Mouse (Mus musculus) limb, embryonic 15.5 days (tissue): ENCODE results near the gene Akip1. TPM values are rescaled to one million over a fixed set of nuclear protein-coding genes. Genes with fewer than 3 reads are reported as not detected.
A peak's percentile ranks its signal among the peaks of the same experiment; 100 is the strongest.

Source experiments
- ATAC-seq: fragments of 200-750 bp; cut with Nextera tagmentation; 2 replicates; pipeline ENCODE4 v1.8.0; 2017; ENCODE audit warnings: low read depth, moderate TSS enrichment; ENCODE audit not compliant: insufficient number of reproducible peaks, low FRiP score, low TSS enrichment
- H3K27ac ChIP-seq: fragments of 300-500 bp; sonication (generic); 2 replicates; pipeline ENCODE4 v1.5.1; 2015; ENCODE audit warnings: moderate library complexity, mild to moderate bottlenecking, inconsistent platforms
- H3K27me3 ChIP-seq: fragments of 300-500 bp; sonication (generic); 2 replicates; pipeline ENCODE4 v1.6.1; 2015; ENCODE audit warnings: inconsistent platforms
- H3K36me3 ChIP-seq: fragments of 300-500 bp; sonication (generic); 2 replicates; pipeline ENCODE4 v1.6.1; 2015; ENCODE audit warnings: inconsistent platforms
- H3K4me1 ChIP-seq: fragments of 300-500 bp; sonication (generic); 2 replicates; pipeline ENCODE4 v1.6.1; 2015; ENCODE audit warnings: inconsistent platforms
- H3K4me2 ChIP-seq: fragments of 300-500 bp; sonication (generic); 2 replicates; pipeline ENCODE4 v1.6.1; 2015; ENCODE audit warnings: mild to moderate bottlenecking, inconsistent platforms
- H3K4me3 ChIP-seq: fragments of 300-500 bp; sonication (generic); 2 replicates; pipeline ENCODE4 v1.5.1; 2015; ENCODE audit warnings: mild to moderate bottlenecking, inconsistent platforms
- H3K9ac ChIP-seq: fragments of 300-500 bp; sonication (generic); 2 replicates; pipeline ENCODE4 v1.6.1; 2015; ENCODE audit warnings: inconsistent platforms
- H3K9me3 ChIP-seq: fragments of 300-500 bp; sonication (generic); 2 replicates; pipeline ENCODE4 v1.6.1; 2016; ENCODE audit warnings: inconsistent platforms
- WGBS: fragments of 180-500 bp; shearing (Covaris S2); methylation state at CpG from one replicate; pipeline ENCODE4 v1.1.7; 2015; 5-methylcytosine and 5-hydroxymethylcytosine counted together
- polyA plus RNA-seq: library from polyadenylated mRNA; unstranded; fragments of >200 nt; fragmentation: Nextera tagmentation; extraction: Ambion mirVana; gene quantifications from 2 replicates; pipeline ENCODE4 v1.2.1, GENCODE M21; 2015

Akip1 gene
- polyA plus RNA-seq, 1 experiment from 2014 or later, result 39.4 TPM

GRCm38 (mm10) chr7:109686585-109687128 lies 16.8 kb upstream of the Akip1 start:
- Histone ChIP-seq H3K9me3 (no peaks in the 10 kb centered on the region), H3K4me1 (no peaks in the 10 kb centered on the region), H3K36me3 (no peaks in the 10 kb centered on the region), H3K9ac (no peak overlapping the region), H3K4me2 (no peak overlapping the region), H3K27ac (no peak overlapping the region), H3K27me3 (no peaks in the 10 kb centered on the region), H3K4me3 (no peak overlapping the region)
- 42% methylated on average over 9 of the region's 9 CpGs for WGBS
- ATAC-seq, result no peak

DNA sequence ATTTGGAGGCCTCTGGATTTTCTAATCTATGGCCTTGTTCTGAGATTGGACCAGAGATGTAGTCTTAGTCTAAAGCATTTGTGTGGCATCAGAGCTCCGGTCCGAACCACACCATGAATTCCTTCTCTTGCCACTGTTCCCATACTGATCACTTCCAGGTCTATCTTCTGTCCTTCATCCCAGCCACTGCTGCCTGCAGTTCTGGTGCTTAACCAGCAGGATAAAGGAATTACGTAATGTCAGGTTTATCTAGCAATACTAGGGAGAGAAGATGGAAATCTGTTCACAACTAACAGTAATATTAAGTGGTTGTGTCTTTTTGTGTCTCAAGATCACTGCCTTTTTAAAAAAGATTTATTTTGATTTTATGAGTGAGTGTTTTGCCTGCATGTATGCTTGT lies 13.4 kb upstream of the Akip1 start:
- ATAC-seq, result no peak
- WGBS, result 88% methylated on average over 3 of the region's 3 CpGs
- Histone ChIP-seq H3K9ac (no peak overlapping the region), H3K27me3 (no peaks in the 10 kb centered on the region), H3K4me1 (no peaks in the 10 kb centered on the region), H3K27ac (no peak overlapping the region), H3K4me2 (no peak overlapping the region), H3K4me3 (no peak overlapping the region), H3K9me3 (no peaks in the 10 kb centered on the region), H3K36me3 (no peaks in the 10 kb centered on the region)

GRCm38 (mm10) chr7:109690961-109691360 lies 12.5 kb upstream of the Akip1 start:
- no peaks in the 10 kb centered on the region for H3K4me1 ChIP-seq
- H3K27me3 ChIP-seq, result no peaks in the 10 kb centered on the region
- H3K4me2 ChIP-seq, result no peak overlapping the region
- H3K27ac ChIP-seq, result no peak overlapping the region
- no peak overlapping the region for H3K9ac ChIP-seq
- H3K36me3 ChIP-seq, result no peaks in the 10 kb centered on the region
- ATAC-seq, result no peak
- no peaks in the 10 kb centered on the region for H3K9me3 ChIP-seq
- 85% methylated on average over 5 of the region's 5 CpGs for WGBS
- H3K4me3 ChIP-seq, result no peak overlapping the region

DNA sequence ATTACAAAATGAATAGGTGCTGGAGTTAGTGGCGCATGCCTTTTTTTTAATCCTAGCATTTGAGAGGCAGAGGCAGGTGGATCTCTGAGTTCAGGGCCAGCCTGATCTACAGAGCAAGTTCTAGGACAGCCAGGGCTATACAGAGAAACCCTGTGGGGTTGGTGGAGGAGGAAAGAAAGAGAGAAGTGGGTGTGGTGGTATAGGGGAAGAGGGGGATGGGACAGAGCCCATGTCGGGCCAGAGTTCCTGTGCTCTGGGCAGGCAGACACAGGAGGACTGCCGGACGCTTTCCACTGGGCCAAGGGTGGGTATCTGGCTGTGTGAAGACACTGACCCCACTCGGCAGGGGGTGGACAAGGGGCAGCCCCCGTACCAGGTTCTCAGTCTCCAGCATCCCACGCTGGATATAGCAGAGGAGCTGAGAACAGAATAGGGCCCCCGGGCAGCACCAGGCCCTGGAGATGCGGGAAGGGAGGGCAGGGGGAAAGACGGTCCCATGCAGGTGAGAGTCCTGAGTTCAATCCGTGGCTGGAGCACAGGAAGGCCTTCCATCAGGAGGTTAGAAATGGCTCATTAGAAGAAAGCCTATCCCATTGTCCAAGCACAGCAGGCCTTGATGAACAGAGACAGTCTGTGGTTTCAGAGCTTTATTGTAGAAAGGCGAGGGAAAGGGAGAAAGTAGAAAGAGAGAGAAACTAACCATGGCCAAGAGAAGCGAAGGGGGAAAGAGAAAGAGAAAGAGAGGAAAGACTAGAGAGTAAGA lies 8.7 kb upstream of the Akip1 start:
- no peaks in the 10 kb centered on the region for H3K27me3 ChIP-seq
- WGBS, result 78% methylated on average over 13 of the region's 13 CpGs
- no peak for ATAC-seq

DNA sequence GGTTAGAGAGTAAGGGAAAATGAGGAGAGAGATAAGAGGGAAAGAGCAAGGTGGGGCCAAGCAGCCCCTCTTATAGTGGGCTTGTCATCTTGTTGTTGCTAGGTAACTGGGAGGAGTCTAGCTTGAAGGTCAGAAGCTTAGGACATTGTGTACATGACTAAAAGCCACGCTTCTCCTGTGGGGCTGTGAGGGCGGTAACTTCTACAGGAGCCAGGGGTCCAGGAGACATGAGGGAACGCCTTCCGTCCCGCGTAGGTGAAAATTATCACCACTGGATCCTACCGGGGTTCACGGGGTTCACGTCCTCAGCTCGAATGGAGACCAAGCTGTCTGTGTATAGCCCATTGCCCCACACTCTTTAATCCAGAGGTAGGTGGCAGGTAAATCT lies 8.2 kb upstream of the Akip1 start:
- ATAC-seq, result no peak
- no peaks in the 10 kb centered on the region for H3K36me3 ChIP-seq
- no peaks in the 10 kb centered on the region for H3K4me1 ChIP-seq
- H3K9me3 ChIP-seq, result no peaks in the 10 kb centered on the region
- WGBS, result 94% methylated on average over 10 of the region's 10 CpGs
- H3K4me2 ChIP-seq, result no peak overlapping the region
- H3K27me3 ChIP-seq, result no peaks in the 10 kb centered on the region
- no peak overlapping the region for H3K4me3 ChIP-seq
- H3K9ac ChIP-seq, result no peak overlapping the region
- H3K27ac ChIP-seq, result no peak overlapping the region

More for the DNA sequence above, 8.7 kb upstream of the Akip1 start:
- H3K4me3 ChIP-seq, result no peak overlapping the region
- H3K9ac ChIP-seq, result no peak overlapping the region
- no peak overlapping the region for H3K27ac ChIP-seq
- H3K36me3 ChIP-seq, result no peaks in the 10 kb centered on the region
- H3K9me3 ChIP-seq, result no peaks in the 10 kb centered on the region
- no peak overlapping the region for H3K4me2 ChIP-seq
- H3K4me1 ChIP-seq, result no peaks in the 10 kb centered on the region

DNA sequence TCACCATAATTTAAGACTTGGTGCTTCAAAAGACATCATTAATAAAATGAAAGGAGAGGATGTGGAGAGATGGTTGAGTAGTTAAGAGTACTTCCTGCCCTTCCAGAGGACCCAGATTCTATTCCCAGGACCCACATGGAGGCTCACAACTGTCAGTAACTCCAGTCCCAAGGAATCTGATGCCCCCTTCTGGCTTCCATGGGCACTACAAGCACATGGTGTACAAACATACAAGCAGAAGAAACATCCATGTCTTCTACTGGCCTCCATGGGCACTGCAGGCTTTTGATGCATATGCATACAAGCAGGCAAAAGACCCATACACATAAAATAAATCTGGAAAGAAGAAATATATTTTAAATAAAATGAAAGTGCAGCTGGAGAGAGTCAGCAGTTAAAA lies 3.3 kb upstream of the Akip1 start:
- Histone ChIP-seq H3K4me1 (peaks cover 15% of the 10 kb centered on the region; the same call in 1 of the 2 replicates), H3K27me3 (no peaks in the 10 kb centered on the region), H3K4me2 (no peak overlapping the region), H3K4me3 (no peak overlapping the region), H3K36me3 (no peaks in the 10 kb centered on the region), H3K27ac (no peak overlapping the region), H3K9ac (no peak overlapping the region), H3K9me3 (no peaks in the 10 kb centered on the region)
- ATAC-seq, result no peak

- Histone ChIP-seq H3K9me3 (no peaks in the 10 kb centered on the region), H3K4me3 (peak overlapping the region; percentile 73; the same call in 1 of the 2 replicates), H3K9ac (no peak overlapping the region), H3K4me1 (peaks cover 15% of the 10 kb centered on the region; the same call in 1 of the 2 replicates), H3K27me3 (no peaks in the 10 kb centered on the region), H3K36me3 (no peaks in the 10 kb centered on the region), H3K4me2 (peak overlapping the region; percentile 85), H3K27ac (no peak overlapping the region)
- 43% methylated on average over 4 of the region's 4 CpGs for WGBS
- no peak for ATAC-seq
These were observed 769 bp upstream of the Akip1 start for GRCm38 (mm10) chr7:109702721-109703120.

- Histone ChIP-seq H3K4me2 (peak overlapping the region; percentile 85), H3K36me3 (no peaks in the 10 kb centered on the region), H3K27ac (peak overlapping the region; percentile 86), H3K4me3 (peak overlapping the region; percentile 73), H3K9ac (peak overlapping the region; percentile 76), H3K9me3 (no peaks in the 10 kb centered on the region), H3K27me3 (no peaks in the 10 kb centered on the region), H3K4me1 (peaks cover 23% of the 10 kb centered on the region)
- 3% methylated on average over 17 of the region's 17 CpGs for WGBS
- no peak; the same call in 1 of the 2 replicates for ATAC-seq
These were observed 507 bp downstream of the Akip1 start for GRCm38 (mm10) chr7:109704016-109704377.

DNA sequence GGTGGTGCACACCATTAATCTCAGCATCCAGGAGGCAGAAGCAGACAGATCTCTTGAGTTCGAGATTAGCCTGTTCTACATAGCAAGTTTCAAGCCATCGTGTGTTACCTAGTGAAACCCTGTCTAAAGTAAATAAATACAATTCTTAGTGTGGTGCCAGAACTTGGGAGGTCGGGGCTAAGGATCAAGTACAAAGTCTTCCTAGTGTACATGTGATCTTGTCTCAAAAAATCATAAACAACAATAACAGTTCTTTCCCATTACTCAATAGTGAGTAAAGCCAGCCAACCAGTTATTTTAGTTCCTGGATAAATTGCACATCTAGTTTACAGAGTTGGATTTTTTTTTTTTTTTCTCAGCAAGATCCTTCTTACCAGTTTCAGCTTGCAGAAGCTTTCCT lies 971 bp downstream of the Akip1 start:
- Histone ChIP-seq H3K4me3 (peak overlapping the region; percentile 73), H3K27me3 (no peaks in the 10 kb centered on the region), H3K27ac (no peak overlapping the region; the same call in 1 of the 2 replicates), H3K36me3 (no peaks in the 10 kb centered on the region), H3K4me1 (peaks cover 23% of the 10 kb centered on the region), H3K4me2 (peak overlapping the region; percentile 85; the same call in 1 of the 2 replicates), H3K9ac (no peak overlapping the region), H3K9me3 (no peaks in the 10 kb centered on the region)
- 67% methylated on average over 3 of the region's 3 CpGs for WGBS
- ATAC-seq, result no peak

DNA sequence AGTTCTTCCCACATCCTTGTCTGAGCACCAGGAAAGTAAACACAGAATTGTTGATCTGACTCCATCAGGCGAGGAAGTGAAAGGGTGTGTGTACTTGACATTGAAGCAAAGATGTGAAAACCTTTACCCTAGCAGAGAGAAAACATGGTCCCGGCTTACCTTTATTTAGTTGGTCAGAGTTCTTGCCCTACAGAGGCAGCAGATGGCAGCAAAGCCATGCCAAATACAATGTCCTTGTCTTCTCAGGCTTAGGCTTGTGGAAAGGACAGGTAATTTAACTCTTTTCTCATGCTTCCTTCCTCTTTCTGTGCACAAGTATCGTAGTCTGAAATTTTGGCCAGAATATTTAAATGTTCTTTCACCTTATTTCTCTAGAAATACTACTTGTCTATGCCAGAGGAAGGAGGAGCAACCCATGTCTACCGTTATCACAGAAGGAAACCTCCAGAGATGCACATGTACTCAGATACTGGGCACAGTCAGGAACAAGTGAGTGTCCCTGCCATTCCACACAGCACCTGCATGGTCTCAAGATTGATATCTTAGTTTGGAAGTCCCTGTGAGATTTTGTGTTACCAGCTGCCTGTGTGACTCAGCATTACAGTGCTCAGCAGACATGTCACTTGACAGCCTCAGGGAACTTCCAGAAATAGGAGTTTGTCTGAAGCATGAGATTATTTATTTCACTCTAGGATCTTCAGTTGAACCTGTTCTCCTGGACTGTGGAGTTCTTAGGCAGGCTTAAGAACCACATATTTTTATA lies 3.7 kb downstream of the Akip1 start:
- no peaks in the 10 kb centered on the region for H3K27me3 ChIP-seq
- peaks cover 26% of the 10 kb centered on the region for H3K4me1 ChIP-seq
- ATAC-seq, result no peak
- H3K27ac ChIP-seq, result no peak overlapping the region
- H3K4me2 ChIP-seq, result no peak overlapping the region
- WGBS, result 46% methylated on average over 4 of the region's 4 CpGs
- peaks cover 24% of the 10 kb centered on the region for H3K36me3 ChIP-seq
- no peak overlapping the region for H3K9ac ChIP-seq
- H3K9me3 ChIP-seq, result no peaks in the 10 kb centered on the region
- no peak overlapping the region for H3K4me3 ChIP-seq

DNA sequence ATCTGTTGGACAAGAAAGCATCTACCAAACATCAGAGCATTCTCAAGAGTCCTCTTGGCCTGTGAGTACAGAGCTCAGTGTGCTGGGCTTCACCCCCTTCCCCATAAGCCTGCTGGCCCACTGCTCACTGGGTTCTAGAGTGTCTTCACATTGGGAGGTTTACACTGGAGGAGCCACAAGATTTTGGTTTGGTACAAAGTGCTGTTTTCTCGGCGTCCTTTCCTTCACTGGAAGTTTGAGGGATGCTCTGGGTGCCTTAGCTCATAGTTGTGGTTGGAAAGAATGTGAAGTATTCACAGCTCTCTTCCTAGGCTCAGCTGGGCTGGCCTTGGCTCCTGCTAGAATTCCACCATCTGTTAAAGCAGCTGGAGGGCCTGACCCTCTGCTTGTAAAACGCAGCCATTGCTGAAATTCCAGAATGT lies 5.5 kb downstream of the Akip1 start:
- Histone ChIP-seq H3K4me3 (no peak overlapping the region), H3K4me1 (peaks cover 20% of the 10 kb centered on the region), H3K36me3 (peaks cover 34% of the 10 kb centered on the region), H3K27ac (peak overlapping the region; percentile 79), H3K9me3 (no peaks in the 10 kb centered on the region), H3K4me2 (no peak overlapping the region), H3K9ac (no peak overlapping the region), H3K27me3 (no peaks in the 10 kb centered on the region)
- peak; percentile 73; the same call in 1 of the 2 replicates for ATAC-seq
- 13% methylated on average over 3 of the region's 3 CpGs for WGBS

- Histone ChIP-seq H3K9ac (no peak overlapping the region), H3K4me2 (no peak overlapping the region), H3K36me3 (peaks cover 34% of the 10 kb centered on the region), H3K27me3 (no peaks in the 10 kb centered on the region), H3K9me3 (no peaks in the 10 kb centered on the region), H3K27ac (no peak overlapping the region), H3K4me3 (no peak overlapping the region), H3K4me1 (peaks cover 11% of the 10 kb centered on the region)
- 70% methylated on average over 1 of the region's 1 CpGs for WGBS
- no peak for ATAC-seq
These were observed 6.6 kb downstream of the Akip1 start for GRCm38 (mm10) chr7:109710069-109710468.
